Mouse (Mus musculus) forebrain, embryonic 16.5 days (tissue): Measurements from ENCODE around the gene Palld. TPM values are rescaled to one million over a fixed set of nuclear protein-coding genes. Genes with fewer than 3 reads are reported as not detected.

ENCODE experiments used
- ATAC-seq: fragments of 200-750 bp; cut with Nextera tagmentation; 2 replicates; pipeline ENCODE4 v1.8.0; 2017; ENCODE audit warnings: mild to moderate bottlenecking, moderate library complexity
- H3K27ac ChIP-seq: fragments of 300-500 bp; sonication (generic); 2 replicates; pipeline ENCODE4 v1.5.1; 2014; ENCODE audit warnings: low read length, control low read depth
- H3K27me3 ChIP-seq: fragments of 300-500 bp; sonication (generic); replicated peaks from 2 replicates; pipeline ENCODE4 v1.6.1; 2014; ENCODE audit warnings: low read length; ENCODE audit not compliant: control insufficient read depth, insufficient read depth
- H3K36me3 ChIP-seq: fragments of 300-500 bp; sonication (generic); 2 replicates; pipeline ENCODE4 v1.6.1; 2014; ENCODE audit not compliant: control insufficient read depth, insufficient read depth
- H3K4me1 ChIP-seq: fragments of 300-500 bp; sonication (generic); replicated peaks from 2 replicates; pipeline ENCODE4 v1.6.1; 2014; ENCODE audit warnings: low read length; ENCODE audit not compliant: control insufficient read depth, insufficient read depth
- H3K4me2 ChIP-seq: fragments of 300-500 bp; sonication (generic); 2 replicates; pipeline ENCODE4 v1.6.1; 2014; ENCODE audit warnings: mild to moderate bottlenecking, low read length, control low read depth
- H3K4me3 ChIP-seq: fragments of 300-500 bp; sonication (generic); replicated peaks from 2 replicates; pipeline ENCODE4 v1.5.1; 2014; ENCODE audit warnings: mild to moderate bottlenecking, low read length, control low read depth
- H3K9ac ChIP-seq: fragments of 300-500 bp; sonication (generic); replicated peaks from 2 replicates; pipeline ENCODE4 v1.6.1; 2014; ENCODE audit warnings: low read depth, low read length, control low read depth
- H3K9me3 ChIP-seq: fragments of 300-500 bp; sonication (generic); 2 replicates; pipeline ENCODE4 v1.6.1; 2016; ENCODE audit warnings: low read length; ENCODE audit not compliant: control insufficient read depth
- WGBS: fragments of 180-500 bp; shearing (Covaris S2); extraction: QIAGEN DNeasy Blood & Tissue Kit; methylation state at CpG from one replicate; pipeline ENCODE4 v1.1.7; 2014; 5-methylcytosine and 5-hydroxymethylcytosine counted together
- polyA plus RNA-seq: library from polyadenylated mRNA; unstranded; fragments of >200 nt; fragmentation: Nextera tagmentation; extraction: Ambion mirVana; gene quantifications from 2 replicates; pipeline ENCODE4 v1.2.1, GENCODE M21; 2015

Palld gene
- polyA plus RNA-seq, 1 experiment from 2014 or later = 16.8 TPM

DNA sequence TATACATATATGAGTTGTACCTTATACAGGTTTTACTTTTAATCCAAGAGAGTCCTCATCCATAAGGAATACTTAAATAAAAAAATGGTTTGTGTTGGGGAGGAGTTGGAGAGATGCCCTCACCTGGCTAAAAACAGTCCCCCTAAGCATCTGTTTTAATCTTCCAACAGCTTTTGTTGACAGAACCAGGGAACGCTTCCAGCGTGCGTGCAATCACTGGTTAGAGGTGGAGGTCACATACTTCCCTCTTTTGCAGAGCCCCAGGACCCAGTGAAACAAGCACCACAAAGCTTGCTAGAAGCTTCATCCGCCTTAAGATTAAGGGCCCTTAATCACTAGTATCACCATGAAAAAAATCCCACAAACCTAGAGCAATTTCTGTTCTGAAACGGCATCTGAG lies 365.0 kb downstream of the Palld start:
- Histone ChIP-seq H3K4me1 (no peaks in the 10 kb centered on the region), H3K27me3 (no peaks in the 10 kb centered on the region), H3K9ac (no peak overlapping the region), H3K36me3 (no peaks in the 10 kb centered on the region), H3K9me3 (no peaks in the 10 kb centered on the region), H3K4me2 (no peak overlapping the region), H3K27ac (no peak overlapping the region), H3K4me3 (no peak overlapping the region)
- no peak for ATAC-seq
- WGBS = 87% methylated on average over 5 of the region's 5 CpGs

DNA sequence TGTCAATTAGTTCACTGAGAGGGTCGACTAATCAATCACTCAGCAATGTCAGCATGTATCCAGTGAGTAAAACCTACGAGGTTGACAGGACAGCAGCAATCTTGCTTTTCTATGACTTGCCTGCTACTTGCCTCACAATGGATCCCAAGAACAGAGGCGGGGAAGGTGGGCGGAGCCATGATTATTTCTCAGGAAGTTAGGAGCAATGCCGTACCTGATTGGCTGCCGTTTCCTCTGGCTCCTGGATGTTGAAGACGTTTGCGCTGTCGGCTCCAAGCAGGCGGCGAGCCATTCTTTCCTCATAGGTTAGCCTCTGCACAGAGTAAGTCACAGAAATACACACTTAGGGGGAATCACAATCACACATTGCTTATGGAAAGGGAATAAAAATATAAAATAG lies 367.0 kb downstream of the Palld start:
- Histone ChIP-seq H3K4me2 (no peak overlapping the region), H3K27me3 (no peaks in the 10 kb centered on the region), H3K36me3 (no peaks in the 10 kb centered on the region), H3K9me3 (no peaks in the 10 kb centered on the region), H3K9ac (no peak overlapping the region), H3K4me1 (no peaks in the 10 kb centered on the region), H3K27ac (no peak overlapping the region), H3K4me3 (no peak overlapping the region)
- no peak for ATAC-seq
- 80% methylated on average over 11 of the region's 11 CpGs for WGBS

DNA sequence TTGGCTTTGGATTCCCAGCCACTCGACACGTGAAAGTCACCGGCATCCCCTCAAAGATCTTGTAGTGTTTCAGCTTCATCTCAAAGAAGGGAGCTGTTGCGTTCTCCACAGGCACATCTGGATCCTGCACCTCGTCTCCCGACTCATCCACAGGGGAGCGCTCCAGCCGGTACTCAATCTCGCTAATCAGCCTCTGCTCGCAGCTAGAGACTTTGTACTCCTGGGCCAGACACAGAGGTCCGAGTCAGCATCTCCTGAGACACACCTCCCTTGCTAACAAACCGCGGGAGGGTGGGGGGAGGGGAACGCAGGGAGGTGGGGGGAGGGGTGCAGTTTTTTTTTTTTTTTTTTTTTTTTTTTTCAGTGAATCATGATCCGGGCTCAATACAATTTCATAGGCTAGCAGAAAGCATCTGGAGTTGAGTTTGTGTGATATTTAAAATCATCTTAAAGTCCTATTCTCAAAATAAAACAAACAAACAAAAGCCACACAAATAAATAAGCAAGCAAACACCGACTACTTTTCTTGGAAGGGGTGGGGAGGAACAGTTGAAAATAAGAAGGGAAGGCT lies 369.0 kb downstream of the Palld start:
- Histone ChIP-seq H3K27me3 (no peaks in the 10 kb centered on the region), H3K9me3 (no peaks in the 10 kb centered on the region), H3K4me2 (no peak overlapping the region), H3K4me3 (no peak overlapping the region), H3K27ac (no peak overlapping the region), H3K36me3 (no peaks in the 10 kb centered on the region), H3K4me1 (no peaks in the 10 kb centered on the region), H3K9ac (no peak overlapping the region)
- WGBS = 52% methylated on average over 16 of the region's 16 CpGs
- ATAC-seq = no peak

DNA sequence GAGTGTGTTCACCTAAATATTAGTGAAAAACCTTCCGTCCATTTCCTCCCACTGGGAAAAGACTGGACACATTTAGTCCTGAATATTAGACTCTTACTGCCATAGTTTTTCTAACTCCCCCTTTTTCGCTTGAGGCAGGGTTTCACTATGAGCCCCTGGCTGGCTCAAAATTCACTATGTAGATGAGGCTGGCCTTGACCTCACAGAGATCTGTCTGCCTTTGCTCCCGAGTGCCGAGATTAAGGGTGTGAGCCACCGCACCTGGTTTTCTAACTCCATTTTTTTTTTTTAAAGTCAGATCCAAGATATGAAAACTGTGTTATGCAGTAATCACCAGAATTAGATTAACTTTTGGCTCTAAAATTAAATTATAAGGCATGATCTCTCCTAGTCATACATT lies 369.7 kb downstream of the Palld start:
- H3K4me3 ChIP-seq = no peak overlapping the region
- no peak overlapping the region for H3K27ac ChIP-seq
- ATAC-seq = no peak
- no peaks in the 10 kb centered on the region for H3K4me1 ChIP-seq
- WGBS = 88% methylated on average over 5 of the region's 5 CpGs
- H3K27me3 ChIP-seq = no peaks in the 10 kb centered on the region
- no peak overlapping the region for H3K4me2 ChIP-seq
- H3K9ac ChIP-seq = no peak overlapping the region
- H3K9me3 ChIP-seq = no peaks in the 10 kb centered on the region
- H3K36me3 ChIP-seq = no peaks in the 10 kb centered on the region

DNA sequence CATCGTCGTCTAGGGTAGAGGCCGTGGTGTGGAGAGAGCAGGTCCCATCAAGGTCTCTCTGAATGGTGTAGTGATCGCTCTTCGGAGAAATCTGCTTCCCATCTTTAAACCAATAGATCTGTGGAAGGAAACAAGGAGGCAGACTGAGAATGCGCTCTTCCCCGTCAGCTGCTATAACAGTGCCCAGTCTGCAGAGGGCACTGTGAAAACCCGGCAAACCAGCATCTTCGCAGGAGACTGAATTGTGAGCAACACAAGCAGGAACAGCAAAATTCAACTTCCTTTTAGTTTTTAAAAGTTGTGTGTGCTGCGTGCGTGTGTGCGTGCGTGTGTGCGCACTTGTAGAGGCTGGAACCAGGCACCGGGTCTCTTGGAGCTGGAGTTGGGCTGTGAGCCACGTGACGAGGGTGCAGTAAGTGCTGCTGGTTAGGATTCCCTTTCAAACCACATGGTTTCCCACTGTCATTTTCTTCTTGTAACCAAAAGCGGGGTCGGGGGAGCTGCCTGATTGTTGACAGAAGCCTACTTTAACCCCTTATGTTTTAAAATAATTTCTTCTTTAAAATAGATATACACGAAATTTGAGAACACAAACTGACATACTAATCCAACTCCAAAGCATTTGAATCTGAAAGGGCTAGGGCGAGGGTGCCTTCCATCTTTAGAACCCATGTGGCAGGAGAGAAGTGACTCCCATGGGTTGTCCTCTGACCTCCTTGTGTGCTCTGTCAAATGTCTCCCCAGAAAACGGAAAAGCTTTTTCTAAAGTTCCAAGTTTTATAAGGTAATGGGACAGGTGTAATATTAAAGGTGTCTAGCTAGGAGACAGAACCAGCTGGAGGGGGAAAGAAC lies 370.3 kb downstream of the Palld start:
- no peaks in the 10 kb centered on the region for H3K36me3 ChIP-seq
- no peak overlapping the region for H3K9ac ChIP-seq
- no peak overlapping the region for H3K4me3 ChIP-seq
- H3K4me2 ChIP-seq = no peak overlapping the region
- WGBS = 76% methylated on average over 22 of the region's 22 CpGs
- no peaks in the 10 kb centered on the region for H3K9me3 ChIP-seq
- H3K27me3 ChIP-seq = no peaks in the 10 kb centered on the region
- ATAC-seq = no peak
- no peak overlapping the region for H3K27ac ChIP-seq
- no peaks in the 10 kb centered on the region for H3K4me1 ChIP-seq

DNA sequence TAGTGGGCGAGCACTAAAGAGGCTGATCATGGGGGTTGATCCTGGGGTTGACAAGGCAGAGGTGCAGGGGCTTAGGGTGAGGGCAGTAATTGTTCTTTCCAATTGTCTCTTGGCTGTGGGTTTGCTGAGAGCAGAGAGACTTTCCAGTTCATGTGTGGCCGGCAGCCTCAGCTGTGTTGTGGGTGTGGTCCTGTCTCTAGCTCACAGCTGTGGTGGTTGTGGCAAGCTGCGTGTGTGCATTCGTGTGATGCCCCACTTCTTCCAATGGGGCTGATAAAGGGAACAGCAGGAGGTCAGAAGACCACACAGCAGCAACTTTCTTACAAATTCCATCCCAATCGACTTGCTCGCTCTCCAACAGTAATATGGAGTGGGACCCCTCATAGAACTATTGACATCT lies 373.8 kb downstream of the Palld start:
- 75% methylated on average over 6 of the region's 6 CpGs for WGBS
- ATAC-seq = no peak

DNA sequence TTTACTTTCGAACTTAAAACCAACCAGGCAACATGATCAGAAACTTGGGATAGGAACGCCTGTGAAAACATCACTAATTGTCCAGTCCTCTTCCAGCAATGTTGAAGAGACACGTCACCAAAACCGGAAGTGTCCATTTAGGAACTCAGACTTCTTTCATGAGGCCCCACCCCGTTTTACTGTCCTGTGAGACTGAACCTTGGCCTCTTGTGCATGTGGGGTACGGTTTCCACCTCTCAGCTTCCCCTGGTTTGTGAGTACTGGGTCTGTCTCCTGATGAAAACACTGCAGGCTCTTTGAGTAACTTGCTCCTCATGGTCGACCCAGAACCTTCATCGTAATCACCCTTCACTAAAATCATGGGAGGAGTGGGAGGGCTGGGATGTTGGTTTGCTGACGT lies 374.3 kb downstream of the Palld start:
- H3K27ac ChIP-seq = no peak overlapping the region
- 93% methylated on average over 9 of the region's 9 CpGs for WGBS
- H3K4me1 ChIP-seq = no peaks in the 10 kb centered on the region
- no peak overlapping the region for H3K4me2 ChIP-seq
- no peak overlapping the region for H3K9ac ChIP-seq
- H3K27me3 ChIP-seq = no peaks in the 10 kb centered on the region
- H3K36me3 ChIP-seq = no peaks in the 10 kb centered on the region
- no peak for ATAC-seq
- H3K9me3 ChIP-seq = no peaks in the 10 kb centered on the region
- H3K4me3 ChIP-seq = no peak overlapping the region

More for the DNA sequence above, 373.8 kb downstream of the Palld start:
- Histone ChIP-seq H3K36me3 (no peaks in the 10 kb centered on the region), H3K9ac (no peak overlapping the region), H3K9me3 (no peaks in the 10 kb centered on the region), H3K27ac (no peak overlapping the region), H3K27me3 (no peaks in the 10 kb centered on the region), H3K4me2 (no peak overlapping the region), H3K4me3 (no peak overlapping the region), H3K4me1 (no peaks in the 10 kb centered on the region)

DNA sequence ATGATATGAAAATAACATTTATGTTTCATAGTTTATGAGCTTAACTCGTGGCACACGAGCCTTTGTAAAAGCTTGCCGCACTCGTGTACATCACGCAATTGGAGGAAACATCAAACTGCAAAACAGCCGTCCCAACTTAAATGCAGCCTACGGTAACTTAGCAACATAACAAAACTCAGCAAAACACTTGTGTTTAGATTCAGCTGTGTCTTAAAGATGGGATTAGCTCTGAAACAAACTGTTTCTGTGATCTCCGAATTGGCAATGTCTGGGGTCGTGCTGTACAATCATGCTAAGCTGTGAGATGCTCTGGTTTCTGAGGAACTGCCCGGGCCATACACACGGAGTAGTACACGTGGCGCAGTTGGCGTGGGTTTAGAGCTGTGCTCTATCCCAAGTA lies 375.5 kb downstream of the Palld start:
- 82% methylated on average over 14 of the region's 14 CpGs for WGBS
- Histone ChIP-seq H3K9me3 (no peaks in the 10 kb centered on the region), H3K36me3 (no peaks in the 10 kb centered on the region), H3K27ac (no peak overlapping the region), H3K4me1 (no peaks in the 10 kb centered on the region), H3K27me3 (no peaks in the 10 kb centered on the region), H3K4me2 (no peak overlapping the region), H3K9ac (no peak overlapping the region), H3K4me3 (no peak overlapping the region)
- no peak for ATAC-seq

DNA sequence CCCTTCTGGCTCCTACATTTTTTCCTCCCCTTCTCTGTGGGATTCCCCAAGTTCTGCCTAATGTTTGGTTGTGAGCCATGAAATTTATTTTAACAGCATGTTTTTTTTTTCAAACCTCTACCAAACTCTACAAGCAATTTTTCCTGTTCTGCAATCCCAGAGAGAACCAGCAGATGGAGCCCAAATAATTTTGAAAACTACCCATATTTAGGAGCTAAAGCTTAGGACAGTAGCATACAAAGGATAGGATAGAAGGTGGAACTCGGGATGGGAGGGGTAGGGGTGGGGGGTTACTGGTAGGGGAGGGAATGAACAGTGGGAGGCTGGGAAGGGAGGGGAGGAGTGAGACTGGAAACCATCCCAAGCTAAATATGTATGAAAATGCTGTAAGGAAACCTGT lies 380.4 kb downstream of the Palld start:
- no peak for ATAC-seq
- Histone ChIP-seq H3K9me3 (no peaks in the 10 kb centered on the region), H3K4me3 (no peak overlapping the region), H3K27me3 (no peaks in the 10 kb centered on the region), H3K9ac (no peak overlapping the region), H3K36me3 (no peaks in the 10 kb centered on the region), H3K27ac (no peak overlapping the region), H3K4me2 (no peak overlapping the region), H3K4me1 (peaks cover 1% of the 10 kb centered on the region; the same call in 1 of the 2 replicates)
- WGBS = 4% methylated on average over 1 of the region's 1 CpGs
